Mouse (Mus musculus): Measurements from ENCODE around the gene Map2k5. TPM values are rescaled to one million over a fixed set of nuclear protein-coding genes. Genes with fewer than 3 reads are reported as not detected.

Gene Map2k5
- total RNA-seq, 2 experiments from 2014 or later = 13.4 to 15.1 TPM

DNA sequence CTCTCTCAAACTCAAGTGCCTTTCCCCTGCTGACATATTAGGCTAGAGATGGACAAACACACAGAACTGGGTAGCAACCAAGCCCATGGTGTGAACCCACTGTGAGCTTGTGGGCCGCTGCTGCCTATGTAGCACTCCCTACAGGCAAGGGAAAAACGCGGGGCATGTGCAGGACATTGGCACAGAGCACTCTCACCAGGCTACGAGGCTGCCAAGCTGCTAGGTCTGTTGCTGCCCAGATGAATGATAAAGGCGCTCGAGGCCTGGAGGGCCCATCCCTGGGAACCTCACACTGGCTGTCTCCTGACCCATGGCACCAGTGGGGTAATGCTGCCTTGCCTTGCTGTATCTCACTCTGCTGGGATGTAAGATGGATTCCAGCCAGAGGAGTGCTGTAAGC lies 31.7 kb downstream of the Map2k5 start:
- intact Hi-C loops (cut with DNase I) = no loop called here
- no peak for DNase-seq

DNA sequence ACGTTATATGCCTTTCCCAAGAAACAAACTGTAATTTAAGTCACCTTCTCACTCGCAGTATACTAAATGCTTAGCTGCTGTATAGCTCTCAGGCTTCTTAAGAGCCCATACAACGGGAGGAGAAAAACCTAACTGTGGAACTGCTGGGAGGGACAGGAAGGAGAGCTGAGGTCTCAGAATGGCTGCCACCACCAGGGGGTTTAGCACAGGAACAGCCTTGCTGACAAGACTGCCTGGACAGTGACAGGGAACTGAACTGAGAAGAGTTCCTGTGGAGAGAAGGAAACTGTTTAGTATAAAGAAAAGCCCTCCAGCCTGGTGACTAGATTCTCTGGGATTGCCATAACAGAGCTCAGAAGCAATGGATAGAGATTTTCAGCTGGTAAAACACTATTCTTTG lies 35.9 kb downstream of the Map2k5 start:
- intact Hi-C loops (cut with DNase I) = no loop called here
- no peak for DNase-seq

DNA sequence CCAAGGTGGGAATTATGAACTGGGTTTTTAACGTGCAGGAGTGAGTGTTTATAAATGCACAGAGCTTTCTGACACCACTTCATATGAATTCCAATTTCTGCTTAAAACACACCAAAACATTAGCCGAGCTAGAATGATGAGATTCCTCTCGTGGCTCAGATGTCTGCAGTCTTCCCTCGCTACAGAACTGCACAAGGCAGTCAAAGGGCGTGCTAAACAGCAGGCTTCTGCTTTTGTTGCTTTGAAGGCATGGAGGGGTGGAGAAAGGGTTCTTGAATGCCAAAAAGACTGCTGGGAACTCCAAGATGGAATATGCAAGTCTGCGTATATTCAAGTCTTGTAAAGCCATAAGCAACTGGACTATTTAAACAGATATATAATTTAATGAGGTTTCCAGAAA lies 38.4 kb downstream of the Map2k5 start:
- intact Hi-C loops (cut with DNase I) = no loop called here
- no peak for DNase-seq

DNA sequence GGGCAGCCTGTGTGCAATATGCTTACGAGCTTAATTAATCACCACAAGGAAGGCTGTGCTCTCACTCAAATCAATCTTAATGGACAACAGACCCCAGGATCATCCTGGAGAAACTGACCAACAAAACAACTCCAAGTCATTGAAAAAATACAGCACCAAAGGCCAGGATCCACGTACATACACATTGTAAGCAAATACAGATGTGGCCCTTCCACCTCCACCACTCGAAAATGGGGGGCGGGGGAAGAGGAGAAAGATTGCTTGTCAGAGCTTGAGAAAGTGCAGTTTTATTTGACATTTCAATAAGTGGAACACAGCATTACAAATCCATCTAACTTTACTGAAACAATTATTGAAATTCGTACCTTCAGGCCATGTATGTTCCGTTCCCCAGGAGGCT lies 39.0 kb downstream of the Map2k5 start:
- intact Hi-C loops (cut with DNase I) = no loop called here
- DNase-seq = no peak

DNA sequence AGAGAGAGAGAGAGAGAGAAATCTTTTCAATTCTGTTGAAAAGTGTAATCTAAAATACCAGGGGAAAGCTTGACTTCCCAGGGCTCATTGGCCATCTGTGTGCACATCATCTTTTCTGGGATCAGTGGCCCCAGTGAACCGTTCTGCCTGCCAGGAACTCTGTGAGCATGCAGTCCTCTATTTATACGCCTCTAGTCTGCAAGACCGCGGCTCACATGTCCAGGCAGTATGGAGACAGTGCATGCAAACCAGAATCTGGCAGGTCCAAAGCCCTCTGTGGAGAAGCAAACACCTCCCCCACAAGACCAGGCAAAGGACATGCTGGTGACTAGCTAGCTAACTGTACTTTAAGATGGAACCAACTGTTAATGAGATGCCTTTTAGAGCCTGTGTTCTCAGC lies 41.9 kb downstream of the Map2k5 start:
- intact Hi-C loops (cut with DNase I) = no loop called here
- DNase-seq = no peak

DNA sequence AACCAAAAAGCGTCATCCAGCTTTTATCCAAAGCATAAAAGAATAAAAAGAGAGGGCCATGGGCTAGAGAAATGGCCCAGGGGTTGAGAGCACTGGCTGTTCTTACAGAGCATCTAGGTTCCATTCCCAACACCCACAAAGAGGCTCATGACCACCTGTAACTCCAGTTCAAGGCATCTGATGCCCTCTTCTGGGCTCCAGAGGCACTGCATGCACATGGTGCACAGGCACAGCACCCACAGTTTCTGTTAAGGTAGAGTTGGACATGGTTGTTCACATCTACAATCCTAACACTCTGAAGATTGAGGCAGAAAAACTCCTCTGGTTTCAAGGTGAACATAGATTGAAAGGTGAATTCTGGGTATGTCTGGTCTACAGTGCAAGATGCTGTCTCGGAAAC lies 44.6 kb downstream of the Map2k5 start:
- intact Hi-C loops (cut with DNase I) = no loop called here
- no peak for DNase-seq

DNA sequence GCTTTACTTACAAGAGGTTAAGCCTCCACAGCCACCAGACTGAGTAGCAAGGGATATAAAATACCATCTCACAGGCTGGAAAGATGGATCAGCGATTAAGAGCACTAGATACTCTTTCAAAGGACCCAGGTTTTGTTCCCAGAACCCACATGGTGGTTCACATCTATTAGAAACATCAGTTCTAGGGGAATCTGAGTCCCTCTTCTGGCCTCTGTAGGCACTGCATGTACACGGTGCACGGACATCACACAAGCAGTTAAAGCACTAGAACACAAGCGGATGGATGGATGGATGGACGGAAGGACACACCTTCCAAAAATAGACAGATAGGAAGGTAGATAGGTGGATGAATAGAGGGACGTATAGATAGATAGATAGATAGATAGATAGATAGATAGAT lies 46.5 kb downstream of the Map2k5 start:
- intact Hi-C loops (cut with DNase I) = no loop called here
- DNase-seq = no peak

DNA sequence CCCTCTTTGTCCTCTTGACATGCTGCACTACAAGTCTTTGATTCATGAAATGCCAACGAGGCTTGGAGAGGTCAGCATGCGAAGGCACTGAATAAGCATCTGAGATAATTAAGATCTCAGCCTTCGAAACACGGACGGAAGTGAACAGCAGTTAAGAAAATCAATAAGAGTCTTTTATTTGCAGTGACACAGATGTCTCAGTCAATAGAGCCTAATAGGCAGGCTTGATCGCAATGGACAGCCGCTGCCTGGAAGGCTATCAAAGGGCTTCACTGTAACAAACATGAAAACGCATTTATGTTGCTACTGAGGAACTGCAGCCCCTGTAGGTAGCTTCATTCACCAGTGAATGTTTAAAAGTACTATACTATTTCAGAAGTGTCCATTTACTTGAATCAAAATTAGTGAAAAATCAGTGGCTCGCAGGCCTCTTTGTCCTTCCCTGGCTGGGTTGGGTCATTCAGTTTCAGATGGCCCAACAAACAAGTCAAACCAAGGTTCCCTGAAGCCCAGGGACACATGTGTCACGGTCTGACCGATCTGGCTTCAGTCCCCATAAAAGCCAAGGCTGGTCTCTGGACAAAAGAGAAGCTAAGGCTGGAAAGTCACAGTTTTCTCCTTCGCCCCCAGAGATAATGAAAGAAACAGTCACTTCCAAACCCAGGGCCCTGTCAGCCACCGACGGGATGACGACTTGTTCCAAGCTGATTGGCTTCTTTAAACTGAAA lies 48.6 kb downstream of the Map2k5 start:
- intact Hi-C loops (cut with DNase I) = no loop called here
- DNase-seq = no peak

DNA sequence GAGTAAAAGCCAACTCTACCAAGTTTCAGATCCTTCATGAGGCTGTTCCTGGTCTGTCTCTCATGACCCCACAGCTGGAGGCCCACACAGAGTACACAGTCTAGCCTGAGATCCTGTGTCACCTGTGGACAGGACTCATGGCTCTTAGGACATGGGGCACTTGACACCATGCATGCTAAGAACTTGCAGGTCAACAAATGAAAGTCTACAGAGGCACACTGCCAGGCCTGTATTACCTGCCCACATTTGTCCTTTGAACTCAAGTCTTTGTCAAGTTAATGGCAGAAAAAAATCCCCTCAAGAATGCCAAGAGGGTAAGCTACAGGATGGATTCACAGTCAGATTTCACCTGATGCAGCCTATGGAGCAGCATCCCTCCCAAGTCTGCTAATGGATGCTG lies 62.5 kb downstream of the Map2k5 start:
- intact Hi-C loops (cut with DNase I) = no loop called here

DNA sequence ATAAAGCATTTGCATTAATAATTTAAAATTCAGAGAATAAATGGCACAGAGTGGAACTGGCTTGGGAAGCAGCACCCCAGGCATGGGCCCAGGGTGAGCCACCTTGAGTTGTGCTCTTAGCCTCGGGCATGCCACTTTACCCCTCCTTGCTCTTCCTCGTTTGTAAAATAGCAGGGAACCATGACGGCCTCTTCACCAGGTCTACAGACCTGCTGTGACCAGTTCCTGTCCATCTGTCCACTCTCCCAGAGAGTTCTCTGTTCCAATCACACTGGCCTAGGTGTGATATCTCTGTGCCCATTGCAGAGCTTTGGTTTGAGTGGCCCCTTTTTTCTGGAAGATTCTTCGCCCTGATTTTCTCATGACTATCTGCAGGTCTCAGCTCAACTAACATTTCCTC lies 63.6 kb downstream of the Map2k5 start:
- no peak for DNase-seq
- intact Hi-C loops (cut with DNase I) = no loop called here

More for the DNA sequence above, 62.5 kb downstream of the Map2k5 start:
- no peak for DNase-seq

DNA sequence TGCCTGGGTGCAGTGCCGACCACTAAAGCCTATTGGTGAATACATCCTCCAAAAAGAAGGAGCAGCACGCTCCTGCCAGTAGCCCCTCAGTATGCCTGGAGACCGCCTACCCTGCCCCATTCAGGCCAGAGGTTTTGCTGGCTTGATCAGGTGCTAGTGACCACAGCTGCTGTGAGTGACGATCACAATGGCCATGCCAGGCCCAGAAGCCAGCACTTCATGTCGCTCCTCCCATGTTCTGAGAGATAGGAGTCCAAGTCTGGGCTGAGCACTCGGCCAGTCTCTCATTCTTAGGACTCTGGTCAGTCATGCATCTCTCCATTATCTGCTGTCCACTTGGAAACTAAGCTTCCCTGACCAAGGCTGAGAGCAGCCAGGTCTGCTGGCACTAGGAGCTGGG lies 67.7 kb downstream of the Map2k5 start:
- intact Hi-C loops (cut with DNase I) = no loop called here
- DNase-seq = no peak

DNA sequence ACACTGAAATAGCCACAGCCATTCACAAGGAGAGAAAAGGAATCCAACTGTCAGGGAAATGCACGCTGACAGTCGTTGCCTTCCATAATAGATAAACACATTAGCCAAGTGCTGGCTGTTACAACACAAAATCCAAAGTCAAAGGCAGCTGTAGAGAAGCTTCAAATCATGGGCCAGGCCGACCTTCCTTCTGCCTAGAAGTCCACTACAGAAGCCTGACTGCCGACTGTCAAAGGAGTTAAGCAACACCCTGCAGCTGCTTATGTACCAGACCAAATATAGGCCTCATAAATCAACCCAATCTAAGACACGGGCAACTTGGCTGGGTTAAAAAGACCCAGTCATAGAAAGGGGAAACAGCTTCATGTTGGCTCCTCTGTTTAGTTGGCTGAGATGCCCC lies 68.7 kb downstream of the Map2k5 start:
- intact Hi-C loops (cut with DNase I) = no loop called here
- no peak for DNase-seq

DNA sequence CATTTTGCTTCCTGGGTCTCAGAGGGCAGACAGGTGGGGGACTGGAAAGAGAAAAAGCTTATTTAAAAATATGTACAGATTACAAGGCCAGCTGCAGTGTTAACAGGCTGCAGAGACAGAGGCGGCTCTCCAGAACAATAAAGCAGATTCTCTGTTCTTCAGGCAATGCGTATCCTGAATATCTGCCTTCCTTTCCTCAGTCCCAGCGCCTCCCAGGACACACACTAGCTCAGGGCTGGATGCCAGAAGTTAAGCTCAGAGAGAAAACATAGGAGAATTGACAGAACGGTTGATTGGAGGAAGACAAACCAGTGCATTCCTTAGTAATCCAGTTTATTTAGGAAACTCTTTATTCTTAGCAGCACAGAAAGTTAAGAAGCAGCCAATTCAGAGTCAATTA lies 69.3 kb downstream of the Map2k5 start:
- no peak for DNase-seq
- intact Hi-C loops (cut with DNase I) = no loop called here

DNA sequence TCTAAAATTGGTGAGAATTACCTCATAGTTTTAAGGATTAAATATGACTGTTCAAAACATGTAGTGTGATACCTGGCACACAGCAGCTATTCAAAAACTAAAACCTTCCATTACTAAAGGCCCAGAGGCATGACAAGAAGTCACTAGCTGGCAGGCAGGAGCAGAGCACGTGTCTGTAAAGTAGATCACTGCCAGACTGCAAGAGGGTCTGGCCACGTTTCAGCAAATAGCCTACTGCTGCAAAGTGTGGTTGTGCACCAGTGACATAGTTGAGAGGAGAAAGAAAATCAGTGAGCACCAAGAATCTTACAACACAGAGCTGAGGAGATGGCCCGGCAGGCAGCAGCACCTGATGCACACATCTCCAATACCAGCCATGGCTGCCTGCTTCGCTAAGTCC lies 75.2 kb downstream of the Map2k5 start:
- DNase-seq = no peak
- intact Hi-C loops (cut with DNase I) = no loop called here

DNA sequence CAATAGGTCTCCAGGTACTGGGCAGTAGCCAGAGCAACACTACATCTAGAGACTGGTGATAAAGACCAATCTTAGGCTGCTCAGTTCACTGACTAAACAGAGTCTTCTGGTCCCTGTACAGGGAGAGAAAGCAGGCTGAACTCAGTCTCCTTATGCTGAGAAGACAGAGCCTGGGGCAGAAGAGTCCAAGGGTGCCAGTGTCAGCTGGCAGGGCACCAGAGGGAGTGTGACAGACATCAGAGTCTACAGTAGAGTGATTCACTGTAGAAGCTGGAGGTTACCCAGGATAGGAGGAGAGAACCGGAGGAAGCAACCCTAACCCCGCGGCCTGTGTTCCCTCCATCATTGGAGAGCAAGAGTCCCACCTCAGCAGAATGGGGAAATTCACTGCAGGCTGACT lies 79.0 kb downstream of the Map2k5 start:
- no peak for DNase-seq

DNA sequence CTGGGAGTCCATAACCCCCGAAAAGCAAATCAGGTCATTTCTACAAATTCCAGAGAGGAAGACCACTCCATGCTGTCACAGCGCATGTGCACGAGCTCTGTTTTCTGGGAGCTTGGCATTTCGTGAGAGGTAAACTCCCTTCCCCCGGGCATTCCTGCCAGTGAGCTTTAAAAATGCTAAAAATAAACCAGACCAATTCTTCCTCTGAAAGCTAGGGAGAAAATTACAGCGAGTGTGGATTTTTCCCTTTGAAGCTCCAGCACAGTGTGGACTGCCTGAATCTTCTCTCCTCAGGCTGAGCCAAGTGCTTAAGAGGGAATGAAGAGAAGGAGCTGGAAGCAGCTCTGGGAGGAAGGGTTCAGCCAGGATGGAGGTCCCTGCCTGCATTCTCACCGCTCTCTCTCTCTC lies 82.1 kb downstream of the Map2k5 start:
- no peak for DNase-seq
- intact Hi-C loops (cut with DNase I) = no loop called here

More for the DNA sequence above, 79.0 kb downstream of the Map2k5 start:
- intact Hi-C loops (cut with DNase I) = no loop called here

DNA sequence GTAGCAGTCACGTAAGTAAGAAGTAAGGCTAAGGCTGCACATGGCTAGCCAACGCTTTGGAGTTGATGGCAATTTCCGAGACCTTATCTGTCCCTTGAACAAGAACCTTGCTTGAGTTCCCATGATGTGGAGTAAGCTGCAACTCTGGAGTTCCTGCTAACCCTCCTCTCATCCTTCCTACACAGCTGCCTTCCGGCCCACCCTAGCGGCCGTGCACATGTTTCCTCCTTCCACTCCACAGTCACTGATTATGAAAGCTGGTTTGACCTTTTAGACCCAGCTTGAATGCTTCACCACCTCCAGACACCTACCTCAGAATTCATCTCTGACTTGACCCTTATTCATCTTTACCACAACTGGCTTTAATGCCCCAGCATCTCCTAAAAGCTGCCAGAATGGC lies 82.9 kb downstream of the Map2k5 start:
- intact Hi-C loops (cut with DNase I) = no loop called here
- no peak for DNase-seq

DNA sequence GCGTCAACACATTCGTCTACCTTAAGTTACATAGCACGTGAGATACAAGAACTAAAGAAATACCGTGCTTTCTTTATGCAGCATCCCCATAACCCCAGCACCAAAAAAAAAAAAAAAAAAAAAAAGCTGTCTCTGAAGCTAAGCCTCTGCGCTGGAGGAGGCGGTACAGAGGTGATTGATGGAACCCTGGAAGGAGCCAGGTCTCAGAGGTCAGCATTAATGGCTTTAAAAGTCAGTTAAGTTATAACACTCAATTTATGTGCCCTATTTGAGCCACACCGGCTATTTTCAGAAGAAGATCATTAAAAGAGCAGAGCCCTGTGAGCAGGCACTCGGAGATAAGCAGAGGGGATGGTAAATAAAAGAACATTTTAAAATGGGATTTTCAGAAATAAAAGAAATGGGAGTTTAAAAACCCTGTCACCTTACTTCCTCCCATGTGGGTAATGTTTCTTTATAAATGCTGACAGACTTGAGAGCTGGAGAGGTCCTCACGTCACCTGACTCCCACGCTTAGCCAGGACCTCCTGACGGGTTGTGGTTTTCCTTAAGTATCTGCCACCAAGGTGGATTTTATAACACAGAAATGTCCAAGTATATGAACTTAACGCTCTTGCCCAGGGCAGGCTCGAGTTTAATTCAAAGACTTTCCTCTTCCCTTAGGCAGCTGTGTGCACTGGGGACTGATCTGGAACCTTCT lies 83.8 kb downstream of the Map2k5 start:
- no peak for DNase-seq

DNA sequence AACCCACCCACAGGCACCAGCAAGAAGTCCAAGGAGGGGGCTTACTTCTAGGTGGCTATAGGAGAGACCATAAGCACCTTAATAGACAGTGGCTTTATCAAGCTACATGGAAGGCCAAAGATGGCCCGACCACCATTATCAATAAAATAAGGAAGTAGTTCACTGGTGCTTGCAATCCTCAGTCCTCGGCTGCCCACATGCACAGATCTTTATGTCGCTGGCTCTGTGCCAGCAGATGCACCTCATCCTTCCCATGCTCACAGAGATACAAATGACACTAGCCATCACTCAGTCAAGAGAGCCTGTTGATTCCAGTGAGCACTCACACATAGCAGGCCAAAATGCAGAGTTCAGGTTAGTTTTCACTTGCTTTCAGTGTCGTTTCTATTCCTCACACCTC lies 89.0 kb downstream of the Map2k5 start:
- intact Hi-C loops (cut with DNase I) = no loop called here
- DNase-seq = no peak

More for the DNA sequence above, 83.8 kb downstream of the Map2k5 start:
- intact Hi-C loops (cut with DNase I) = no loop called here

DNA sequence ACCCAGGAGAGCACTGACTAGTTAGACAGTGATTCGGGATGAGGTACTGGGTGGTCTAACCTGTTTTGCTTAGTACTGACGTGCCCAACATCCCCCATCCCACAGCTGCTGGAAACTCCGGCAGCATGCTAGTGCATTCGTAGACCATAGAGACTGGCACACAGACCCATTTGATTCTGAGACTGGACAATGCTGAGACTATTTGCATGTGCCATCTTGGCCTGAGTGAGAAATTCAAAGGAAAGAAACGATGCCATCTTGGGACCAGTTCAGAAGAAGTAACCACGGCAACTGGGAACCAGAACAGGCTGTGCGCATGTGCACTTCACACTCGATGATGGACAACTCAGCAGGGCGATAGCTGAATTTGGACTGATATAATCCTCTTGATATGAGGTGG lies 93.3 kb downstream of the Map2k5 start:
- intact Hi-C loops (cut with DNase I) = no loop called here
- no peak for DNase-seq

DNA sequence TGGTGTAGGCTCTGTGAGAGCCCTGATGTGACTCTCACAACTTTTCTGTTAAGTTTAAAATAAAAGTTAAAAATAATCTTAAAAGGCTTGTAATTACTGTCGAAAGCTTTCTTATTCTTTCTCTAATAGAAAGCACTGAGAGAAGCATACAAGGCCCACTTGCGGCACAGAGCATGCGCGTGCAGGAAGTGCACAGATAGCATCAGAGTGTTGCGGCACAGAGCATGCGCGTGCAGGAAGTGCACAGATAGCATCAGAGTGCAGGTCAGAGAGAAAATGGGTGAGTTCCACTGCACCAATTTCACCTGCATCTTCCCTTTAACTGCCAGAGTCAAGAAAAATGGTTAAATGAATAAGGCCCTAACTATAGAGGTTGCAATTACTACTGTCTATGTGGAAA lies 95.7 kb downstream of the Map2k5 start:
- DNase-seq = no peak
- intact Hi-C loops (cut with DNase I) = no loop called here

DNA sequence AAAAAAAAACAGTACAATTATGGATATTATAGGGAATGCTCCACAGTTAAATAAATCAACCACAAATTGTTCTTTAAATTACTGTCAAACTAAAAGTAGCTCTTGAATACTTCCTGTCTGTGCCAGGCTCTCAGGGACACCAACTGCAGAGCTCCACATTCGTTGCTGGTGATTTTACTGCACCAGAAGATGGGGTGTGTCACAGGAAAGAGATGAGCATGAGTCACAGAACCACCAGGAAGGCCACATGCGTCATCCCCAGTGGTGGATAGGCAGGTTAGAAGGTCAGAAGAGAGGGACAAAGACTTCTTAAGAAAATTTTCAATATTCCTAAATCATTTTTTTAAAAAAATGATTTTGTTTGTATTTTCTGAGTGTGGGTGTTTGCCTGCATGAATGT lies 96.6 kb downstream of the Map2k5 start:
- intact Hi-C loops (cut with DNase I) = no loop called here
- no peak for DNase-seq

Data from gastrocnemius, postnatal 36 days (tissue).